Mouse (Mus musculus) splenic B cell, adult 2 months (primary cell): ENCODE results near the gene Wsb1.
"Not testable (repeated sequence)": the region's sequence is repeated elsewhere in the genome, so short reads cannot be mapped to it uniquely, and the experiment has no call there.

ENCODE experiments used
- DNase-seq: peaks from one replicate; pipeline ENCODE4 v3.0.0-alpha.2; 2011; ENCODE audit warnings: low read depth, low spot score
- H3K27me3 ChIP-seq: 2 replicates; pipeline ENCODE4 v1.6.1; 2012; ENCODE audit warnings: mild to moderate bottlenecking, low read length, moderate library complexity, mixed read lengths; ENCODE audit not compliant: control insufficient read depth, poor library complexity, insufficient read depth, severe bottlenecking
- H3K36me3 ChIP-seq: 2 replicates; pipeline ENCODE4 v1.6.1; 2012; ENCODE audit warnings: mild to moderate bottlenecking, low read length, moderate library complexity, mixed read lengths; ENCODE audit not compliant: control insufficient read depth, poor library complexity, insufficient read depth, severe bottlenecking

Wsb1 gene

DNA sequence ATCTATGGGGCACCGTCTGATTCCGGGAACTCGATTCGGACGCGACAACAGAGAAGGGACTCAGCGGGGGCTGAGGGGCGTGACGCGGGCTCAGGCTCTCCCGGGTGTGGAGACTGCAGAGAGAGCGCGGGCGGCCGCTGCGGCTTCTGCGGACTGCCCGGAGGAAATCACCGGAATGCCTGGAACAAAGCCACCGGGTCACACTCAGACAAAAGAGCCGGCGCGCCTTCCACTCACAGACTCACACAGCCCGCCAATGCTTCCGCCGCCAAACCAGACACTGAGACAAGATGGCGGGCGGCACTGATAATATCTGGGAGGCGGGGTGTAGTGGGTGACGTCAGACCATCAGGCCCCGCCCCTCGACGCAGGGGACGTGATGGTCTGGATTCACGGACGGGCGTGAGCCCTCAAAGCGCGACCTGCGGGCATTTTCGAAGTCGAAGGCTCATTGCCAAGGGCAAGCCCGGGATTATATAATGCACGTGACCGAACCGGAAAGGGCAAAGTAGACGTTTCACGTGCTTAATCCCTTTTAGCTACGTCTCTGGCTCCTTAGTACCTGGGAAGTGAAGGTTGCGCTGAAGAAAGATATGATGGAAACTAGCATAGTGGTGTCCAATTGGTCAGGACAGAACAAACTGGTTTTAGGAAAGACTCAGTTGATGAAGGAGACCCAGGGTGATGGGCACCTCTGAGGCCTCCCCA lies at the start of gene Wsb1:
Wsb1 (minus strand) TSS at position 281 of the 708 bp plus-strand sequence.
- Histone ChIP-seq H3K36me3 (0 out of 2 replicates have a peak, but pooled peaks cover 2% of the 10 kb centered on the region), H3K27me3 (no peaks in the 10 kb centered on the region)

DNA sequence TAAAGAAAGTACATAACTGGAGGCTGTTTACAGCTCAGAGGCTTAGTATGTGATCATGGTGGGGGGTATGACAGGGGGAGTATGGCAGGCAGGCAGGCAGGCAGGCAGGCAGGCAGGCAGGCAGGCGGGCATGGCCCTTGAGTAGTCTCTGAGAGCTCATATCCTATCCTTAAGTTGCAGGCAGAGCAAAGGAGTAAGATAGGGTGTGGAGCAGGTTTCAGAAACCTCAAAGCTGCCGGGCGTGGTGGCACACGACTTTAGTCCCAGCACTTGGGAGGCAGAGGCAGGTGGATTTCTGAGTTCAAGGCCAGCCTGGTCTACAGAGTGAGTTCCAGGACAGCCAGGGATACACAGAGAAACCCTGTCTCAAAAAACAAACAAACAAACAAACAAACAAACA lies 49.8 kb upstream of the Wsb1 start:
- not testable (repeated sequence) for DNase-seq, H3K36me3 ChIP-seq, H3K27me3 ChIP-seq

More for the DNA sequence above, at the start of gene Wsb1:
- DNase-seq, result peak; percentile 96

DNA sequence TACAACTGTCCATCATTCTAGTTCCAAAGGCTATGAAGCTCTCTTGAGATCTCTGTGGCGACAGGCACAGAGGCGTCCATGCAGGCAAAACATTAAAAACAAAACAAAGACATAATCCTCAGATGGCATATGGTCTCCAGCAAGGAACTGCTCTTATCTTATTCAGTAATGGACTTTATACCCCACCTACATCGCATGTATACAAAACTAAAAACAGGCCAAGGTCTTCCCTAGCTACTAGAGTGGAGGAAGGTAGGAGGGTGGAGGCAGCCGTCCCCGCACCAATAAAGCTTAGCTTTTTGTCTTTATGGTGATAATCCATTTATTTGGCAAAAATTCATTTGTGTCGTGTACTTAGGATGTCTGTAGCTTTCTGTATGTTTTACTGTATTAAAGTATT lies 48.6 kb upstream of the Wsb1 start:
- Histone ChIP-seq H3K36me3 (no peaks in the 10 kb centered on the region), H3K27me3 (no peaks in the 10 kb centered on the region)
- DNase-seq, result no peak

DNA sequence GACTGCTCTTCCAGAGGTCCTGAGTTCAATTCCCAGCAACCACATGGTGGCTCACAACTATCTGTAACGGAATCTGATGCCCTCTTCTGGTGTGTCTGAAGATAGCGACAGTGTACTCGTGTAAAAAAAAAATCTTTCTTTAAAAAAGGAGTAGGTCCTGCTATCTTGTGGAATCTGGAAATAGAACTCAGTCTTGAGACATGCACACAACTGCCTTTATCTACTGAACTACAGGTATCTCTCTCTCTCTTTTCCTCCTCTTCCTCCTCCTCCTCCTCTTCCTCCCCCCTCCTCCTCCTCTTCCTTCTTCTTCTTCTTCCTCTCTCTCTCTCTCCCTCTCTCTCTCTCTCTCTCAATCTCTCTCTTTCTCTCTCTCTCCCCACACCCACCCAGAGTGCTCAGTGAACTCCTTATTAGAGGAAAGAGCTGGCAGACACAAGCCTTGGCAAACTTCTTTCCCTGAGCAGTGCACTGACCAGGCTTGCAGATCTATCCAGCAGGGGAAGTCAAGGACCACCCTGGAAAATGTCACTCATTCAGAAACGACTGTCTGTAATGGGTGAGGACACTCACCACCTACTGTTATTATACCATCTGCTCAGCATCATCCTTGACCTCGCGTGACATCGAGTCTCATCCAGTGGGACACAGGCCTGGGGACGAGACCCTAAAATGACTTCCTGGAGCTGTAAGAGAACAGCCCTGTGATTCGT lies 45.4 kb upstream of the Wsb1 start:
- no peak for DNase-seq
- Histone ChIP-seq H3K27me3 (no peaks in the 10 kb centered on the region), H3K36me3 (no peaks in the 10 kb centered on the region)

DNA sequence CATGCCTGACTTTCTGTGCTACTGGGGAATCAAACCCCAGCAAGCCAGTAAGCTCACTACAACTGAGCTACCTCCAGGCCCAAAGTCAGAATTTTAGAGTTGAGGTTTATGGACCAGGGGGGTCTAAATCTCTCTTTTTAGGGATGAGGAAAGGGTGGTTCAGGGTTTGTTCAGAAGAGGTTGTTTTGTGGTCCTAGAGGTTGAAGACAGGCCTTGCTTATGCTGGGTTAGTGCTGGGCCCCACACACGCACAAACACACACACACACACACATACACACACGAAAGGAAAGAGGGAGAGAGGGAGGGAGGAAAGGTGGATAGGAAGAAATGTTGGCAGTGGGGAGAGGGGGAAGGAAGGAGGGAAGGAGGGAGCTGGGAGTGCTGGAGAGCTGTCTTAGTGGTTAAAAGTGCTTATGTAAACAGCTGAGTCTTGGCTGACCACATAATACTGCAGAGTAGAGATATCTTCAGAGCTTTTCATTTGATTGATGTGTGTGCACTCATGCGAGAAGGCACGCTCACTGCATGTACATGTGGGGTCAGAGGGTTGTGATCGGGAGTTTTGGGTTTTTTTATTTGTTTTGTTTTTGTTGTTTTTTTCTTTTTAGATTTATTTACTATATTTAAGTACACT lies 42.5 kb upstream of the Wsb1 start, which contains the start of gene Gm9964:
Gm9964 (minus strand) TSS at position 51 of the 636 bp plus-strand sequence.
- H3K27me3 ChIP-seq, result no peaks in the 10 kb centered on the region
- no peak for DNase-seq
- H3K36me3 ChIP-seq, result no peaks in the 10 kb centered on the region

DNA sequence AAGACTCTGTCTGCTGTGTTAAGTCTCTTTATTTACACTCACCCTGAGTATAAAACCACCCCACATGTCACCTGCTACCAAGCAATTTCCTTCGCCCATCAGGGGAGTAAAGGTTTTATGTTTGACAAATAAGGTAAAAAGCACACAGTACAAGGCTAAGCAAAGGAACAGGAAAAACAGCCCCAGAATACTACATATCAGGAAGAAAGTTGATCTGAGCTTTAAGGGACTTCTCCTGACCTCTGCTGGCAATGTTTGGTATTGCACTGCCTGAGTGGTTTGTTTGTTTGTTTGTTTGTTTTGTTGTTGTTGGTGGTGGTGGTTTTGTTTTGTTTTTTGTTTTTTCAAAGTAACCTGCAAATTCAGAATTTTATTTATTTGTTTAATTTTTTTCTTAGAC lies 41.7 kb upstream of the Wsb1 start:
- peak; percentile 74 for DNase-seq
- no peaks in the 10 kb centered on the region for H3K36me3 ChIP-seq
- H3K27me3 ChIP-seq, result no peaks in the 10 kb centered on the region

DNA sequence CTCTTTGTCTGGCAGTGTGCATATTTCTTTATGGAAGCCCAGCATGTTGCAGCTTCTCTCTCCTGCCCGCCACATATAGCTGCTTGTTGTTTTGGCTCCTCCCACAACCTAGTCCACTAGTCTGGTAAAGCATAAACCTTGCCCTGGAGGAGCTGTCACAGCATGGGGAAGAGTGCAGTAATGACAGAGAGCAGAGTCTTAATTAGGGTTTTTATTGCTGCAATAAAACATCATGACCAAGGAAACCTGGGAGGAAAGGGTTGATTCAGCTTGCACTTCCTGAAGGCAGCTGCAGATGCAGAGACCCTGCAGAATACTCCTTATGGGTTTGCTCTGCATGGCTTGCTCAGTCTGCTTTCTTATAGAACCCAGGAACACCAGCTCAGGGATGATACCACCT lies 39.5 kb upstream of the Wsb1 start:
- Histone ChIP-seq H3K36me3 (no peaks in the 10 kb centered on the region), H3K27me3 (no peaks in the 10 kb centered on the region)
- no peak for DNase-seq

DNA sequence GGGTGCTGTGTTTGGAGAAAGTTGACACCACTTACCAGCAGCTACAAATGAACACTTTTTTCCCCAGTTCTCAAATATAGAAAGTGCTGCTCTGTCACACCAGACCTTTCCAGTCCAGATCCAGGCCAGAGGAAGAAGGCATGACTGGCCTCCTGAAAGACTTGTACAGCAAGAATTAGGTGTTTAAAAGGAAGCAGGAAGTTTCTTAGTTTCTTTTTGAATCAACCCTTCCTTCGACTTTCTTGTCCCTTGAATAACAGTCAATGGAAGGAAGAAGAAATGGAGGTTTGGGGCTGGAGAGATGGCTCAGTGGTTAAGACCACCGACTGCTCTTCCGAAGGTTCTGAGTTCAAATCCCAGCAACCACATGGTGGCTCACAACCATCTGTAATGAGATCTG lies 38.6 kb upstream of the Wsb1 start:
- DNase-seq, result no peak
- Histone ChIP-seq H3K36me3 (no peaks in the 10 kb centered on the region), H3K27me3 (no peaks in the 10 kb centered on the region)

DNA sequence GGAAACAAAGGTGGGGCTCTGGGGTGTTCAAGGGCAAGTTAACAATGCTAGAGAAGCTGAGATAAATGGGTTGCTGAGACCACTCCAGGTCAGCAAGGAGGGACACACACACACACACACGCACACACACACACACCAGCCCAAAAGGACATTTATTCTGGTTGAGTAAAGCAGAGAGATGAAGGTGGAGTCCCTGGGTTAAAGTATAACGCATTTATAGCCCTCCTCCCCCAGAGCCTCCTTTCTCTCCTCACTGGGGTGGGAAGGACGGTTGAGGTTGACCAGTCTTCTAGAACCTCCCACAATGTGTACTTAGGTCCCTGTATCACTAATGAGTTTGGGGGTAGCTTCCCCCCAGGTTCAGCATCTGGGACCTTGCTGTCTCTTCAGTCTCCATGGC lies 37.7 kb upstream of the Wsb1 start:
- peak; percentile 21 for DNase-seq
- no peaks in the 10 kb centered on the region for H3K27me3 ChIP-seq
- no peaks in the 10 kb centered on the region for H3K36me3 ChIP-seq

DNA sequence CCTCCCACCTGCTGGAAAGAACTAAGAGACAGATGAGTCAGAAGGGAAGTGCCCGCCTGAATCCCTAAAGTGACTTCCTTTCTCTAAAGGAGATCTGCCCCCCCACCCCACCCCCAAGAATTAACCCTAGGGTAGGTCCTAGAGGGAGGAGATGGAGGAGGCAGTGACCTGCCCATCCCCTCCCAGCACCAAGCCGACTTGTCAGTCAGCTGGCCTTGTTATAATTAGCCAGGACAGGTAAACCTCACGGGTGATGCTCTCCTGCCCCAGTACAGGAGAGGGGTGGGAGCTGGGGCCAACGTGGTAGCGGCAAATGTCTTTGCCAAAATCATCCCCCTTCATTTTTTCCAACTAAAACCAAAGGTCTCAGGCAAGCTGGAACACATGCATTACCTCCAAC lies 37.2 kb upstream of the Wsb1 start:
- no peak for DNase-seq
- Histone ChIP-seq H3K36me3 (no peaks in the 10 kb centered on the region), H3K27me3 (no peaks in the 10 kb centered on the region)

DNA sequence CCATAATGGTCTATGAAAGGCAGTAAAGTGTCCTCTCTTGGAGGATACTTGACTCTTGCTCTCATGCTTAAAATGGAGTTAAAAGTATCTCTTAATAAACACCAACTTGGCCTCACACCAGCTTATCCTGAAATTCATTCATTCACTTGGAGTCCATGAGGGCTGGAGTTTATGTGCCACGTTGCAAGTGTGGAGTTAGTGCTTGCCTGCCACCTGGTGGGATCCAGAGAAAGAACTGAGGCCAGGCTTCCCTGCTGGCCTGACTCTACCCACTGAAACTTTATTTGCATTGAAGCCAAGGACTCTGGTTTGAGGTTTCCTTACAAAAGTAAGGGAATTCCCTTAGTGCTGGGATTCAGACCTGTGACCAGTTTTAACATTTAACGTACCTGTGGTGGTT lies 36.0 kb upstream of the Wsb1 start:
- Histone ChIP-seq H3K27me3 (no peaks in the 10 kb centered on the region), H3K36me3 (no peaks in the 10 kb centered on the region)
- DNase-seq, result peak; percentile 31

DNA sequence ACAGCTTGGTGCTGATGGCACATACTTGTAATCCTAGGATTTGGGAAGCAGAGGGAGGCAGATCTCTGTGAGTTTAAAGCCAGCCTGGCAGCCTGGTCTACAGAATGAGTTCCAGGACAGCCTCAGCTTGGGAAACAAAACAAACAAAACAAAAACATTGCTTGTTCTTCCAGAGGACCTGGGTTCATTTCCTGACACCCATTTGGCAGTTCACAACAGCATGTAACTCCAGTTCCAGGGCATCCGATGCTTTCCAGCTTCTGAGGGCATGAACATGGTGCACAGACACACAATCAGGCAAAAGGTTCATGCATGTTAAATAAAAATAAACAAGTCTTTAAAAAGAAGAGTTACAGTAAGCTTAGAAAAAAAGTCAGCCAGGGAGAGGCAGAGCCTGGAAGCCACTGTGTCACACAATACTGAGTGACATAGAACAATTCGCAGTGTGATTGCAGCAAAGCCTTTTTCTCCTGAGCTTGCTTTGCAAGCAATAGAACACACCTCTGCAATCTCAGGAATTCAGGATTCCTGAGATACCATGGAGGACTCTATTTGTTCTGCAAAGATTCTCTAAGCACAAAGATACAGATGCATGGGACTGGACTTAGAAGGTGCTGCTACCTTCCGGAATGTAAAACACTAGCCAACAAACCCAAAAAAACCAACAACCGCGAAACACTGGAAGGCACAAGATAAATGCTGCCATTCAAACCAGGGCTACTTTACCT lies 34.6 kb upstream of the Wsb1 start:
- no peaks in the 10 kb centered on the region for H3K27me3 ChIP-seq
- no peak for DNase-seq
- H3K36me3 ChIP-seq, result no peaks in the 10 kb centered on the region

DNA sequence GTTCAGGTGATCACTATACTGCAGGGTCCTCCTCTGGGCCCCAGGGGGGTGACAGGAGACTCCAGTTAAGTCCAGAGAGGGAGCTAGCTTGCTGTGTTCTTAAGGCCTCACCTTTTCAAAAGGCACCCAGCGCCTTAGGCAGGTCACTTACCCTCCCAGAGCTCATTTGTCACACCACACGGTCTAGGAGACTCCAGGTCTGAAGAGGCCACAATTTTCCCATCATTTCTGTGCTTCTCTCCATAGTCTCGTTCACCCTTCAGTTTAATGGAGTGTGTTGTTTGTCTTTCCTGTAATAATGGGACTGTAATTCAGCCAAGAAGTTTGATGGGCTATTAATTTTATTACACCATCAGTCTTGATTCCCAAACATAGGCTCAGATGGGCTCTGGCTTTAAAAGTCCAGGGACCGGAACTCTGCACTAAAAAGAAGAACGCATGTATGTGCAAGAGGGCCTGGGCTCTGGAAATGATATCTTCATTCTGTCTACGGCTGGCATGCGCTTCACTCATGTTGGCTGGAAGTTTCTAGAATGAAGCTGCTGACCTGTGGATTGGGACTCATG lies 33.9 kb upstream of the Wsb1 start:
- Histone ChIP-seq H3K36me3 (no peaks in the 10 kb centered on the region), H3K27me3 (no peaks in the 10 kb centered on the region)
- DNase-seq, result no peak

DNA sequence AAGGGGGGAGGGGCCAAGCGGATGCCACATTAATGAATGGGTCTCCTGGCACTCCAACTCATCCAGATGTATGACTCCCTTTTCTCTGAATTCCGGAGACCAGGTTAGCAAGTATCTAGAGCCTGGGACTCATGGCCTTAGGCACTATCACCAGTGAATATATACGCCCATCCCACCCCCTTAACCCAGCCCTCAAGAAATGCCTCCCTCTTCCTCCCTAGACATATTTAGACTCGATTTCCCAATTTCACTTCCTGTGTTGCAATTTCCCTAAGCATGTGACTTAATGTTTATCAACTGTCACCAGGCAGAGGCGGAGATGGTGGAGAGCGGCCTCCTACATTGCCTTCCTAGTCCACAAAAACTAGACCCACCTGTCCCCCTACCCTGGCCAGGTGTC lies 33.0 kb upstream of the Wsb1 start:
- DNase-seq, result peak; percentile 48
- H3K36me3 ChIP-seq, result no peaks in the 10 kb centered on the region
- no peaks in the 10 kb centered on the region for H3K27me3 ChIP-seq
